ENCODE assay signal across 8 mouse cellular contexts in genomic region chr4:136462839-136463178, GRCm38 (mm10). TPM values are rescaled to one million over a fixed set of nuclear protein-coding genes. Genes with fewer than 3 reads are reported as not detected.
DNase-seq lines count a peak whose midpoint lies in the region; ATAC-seq and TF ChIP-seq lines count a peak whose summit lies in the region.

No protein-coding gene starts in this region.

- H3K4me3 ChIP-seq in hindbrain, embryonic 15.5 days, result peak overlapping the region; percentile 73
- H3K4me3 ChIP-seq in stomach, postnatal 0 days (ENCODE audit: low read depth, low read length), result peak overlapping the region; percentile 69

- peak; percentile 72 for ATAC-seq in hindbrain, embryonic 15.5 days (ENCODE audit: low FRiP score, low read depth)
- ATAC-seq in stomach, postnatal 0 days (ENCODE audit: low FRiP score, low TSS enrichment), result peak; percentile 64; the same call in 1 of the 2 replicates

- H3K36me3 ChIP-seq in hindbrain, embryonic 15.5 days, result no peaks in the 10 kb centered on the region
- no peaks in the 10 kb centered on the region for H3K36me3 ChIP-seq in stomach, postnatal 0 days (ENCODE audit: control insufficient read depth, insufficient read depth, low read length)

- no peak for TF ChIP-seq CTCF in stomach, postnatal 0 days (IDR thresholded peaks at IDR 0.05; ENCODE audit: low read depth)

- no peak for TF ChIP-seq EP300 in stomach, postnatal 0 days (optimal IDR thresholded peaks at IDR 0.05)

- peak overlapping the region; percentile 79 for H3K9ac ChIP-seq in hindbrain, embryonic 15.5 days
- H3K9ac ChIP-seq in stomach, postnatal 0 days (ENCODE audit: low read length), result peak overlapping the region; percentile 74

- peaks cover 37% of the 10 kb centered on the region for H3K27me3 ChIP-seq in hindbrain, embryonic 15.5 days
- H3K27me3 ChIP-seq in stomach, postnatal 0 days (ENCODE audit: control insufficient read depth, insufficient read depth, low read length), result no peaks in the 10 kb centered on the region; the same call in 1 of the 2 replicates

- WGBS in hindbrain, embryonic 15.5 days, result under 1% methylated on average over 8 of the region's 8 CpGs
- WGBS in stomach, postnatal 0 days, result 1% methylated on average over 8 of the region's 8 CpGs

- H3K9me3 ChIP-seq in hindbrain, embryonic 15.5 days, result no peaks in the 10 kb centered on the region
- no peaks in the 10 kb centered on the region for H3K9me3 ChIP-seq in stomach, postnatal 0 days (ENCODE audit: control insufficient read depth, low read length)

- peaks cover 19% of the 10 kb centered on the region for H3K4me1 ChIP-seq in hindbrain, embryonic 15.5 days (replicated peaks)
- H3K4me1 ChIP-seq in stomach, postnatal 0 days (replicated peaks; ENCODE audit: control insufficient read depth, insufficient read depth), result 0 out of 2 replicates have a peak, but pooled peaks cover 3% of the 10 kb centered on the region

- H3K27ac ChIP-seq in hindbrain, embryonic 15.5 days (replicated peaks), result peak overlapping the region; percentile 68
- peak overlapping the region; percentile 90 for H3K27ac ChIP-seq in stomach, postnatal 0 days (replicated peaks)

- H3K4me2 ChIP-seq in hindbrain, embryonic 15.5 days, result peak overlapping the region; percentile 95
- peak overlapping the region; percentile 97 for H3K4me2 ChIP-seq in stomach, postnatal 0 days (replicated peaks; ENCODE audit: low read depth)

- DNase-seq in layer of hippocampus, postnatal 14 days (ENCODE audit: low spot score in 2 of 2), result peak; percentile 29 to 52
- DNase-seq in layer of hippocampus, postnatal 36 days, result no peak
- DNase-seq in adipocyte (ENCODE audit: low spot score), result peak; percentile 47
- DNase-seq in fibroblast of lung, adult 2 months (ENCODE audit: low read depth), result peak; percentile 37
- DNase-seq in lung, postnatal 14 days, result peak; percentile 37
- no peak for DNase-seq in stomach, postnatal 0 days (ENCODE audit: low spot score)
- no peak for DNase-seq in urinary bladder, postnatal 36 days (ENCODE audit: low spot score in 2 of 2)

RNA-seq across cellular contexts. Expression of gene 6030445D17Rik, which starts 0.8 kb away (rescaled TPM):
- total RNA-seq in layer of hippocampus, postnatal 14 days (2021), result under 1 TPM; 0.55 to 0.88 TPM
- under 1 TPM; 0.51 to 0.65 TPM for total RNA-seq in layer of hippocampus, postnatal 36 days (2021)
- polyA plus RNA-seq in hindbrain, embryonic 15.5 days (2015; fragmentation: Nextera tagmentation; extraction: Ambion mirVana), result 0.33 and 0.51 TPM in 2 replicates
- 0.33 and 0.40 TPM in 2 replicates for polyA plus RNA-seq in stomach, postnatal 0 days (2015; fragmentation: Nextera tagmentation; extraction: Ambion mirVana)

RNA-seq across cellular contexts. Expression of gene Luzp1, which starts 6.8 kb away (rescaled TPM):
- total RNA-seq in layer of hippocampus, postnatal 14 days (2021), result 10 to 100 TPM; 66.5 to 68.6 TPM
- total RNA-seq in layer of hippocampus, postnatal 36 days (2021), result 100 to 1,000 TPM in 1 of 2 experiments, 10 to 100 TPM in 1; 95.2 to 111 TPM
- 58.1 and 61.2 TPM in 2 replicates for polyA plus RNA-seq in hindbrain, embryonic 15.5 days (2015; fragmentation: Nextera tagmentation; extraction: Ambion mirVana)
- polyA plus RNA-seq in stomach, postnatal 0 days (2015; fragmentation: Nextera tagmentation; extraction: Ambion mirVana), result 54.6 and 67.8 TPM in 2 replicates

RNA-seq across cellular contexts. Expression of gene Htr1d, which starts 39.5 kb away (rescaled TPM):
- total RNA-seq in layer of hippocampus, postnatal 14 days (2021), result 1 to 10 TPM; 1.1 to 1.2 TPM
- total RNA-seq in layer of hippocampus, postnatal 36 days (2021), result under 1 TPM; 0.12 to 0.28 TPM
- polyA plus RNA-seq in hindbrain, embryonic 15.5 days (2015; fragmentation: Nextera tagmentation; extraction: Ambion mirVana), result 1.9 and 3.3 TPM in 2 replicates
- 0.06 and 0.34 TPM in 2 replicates for polyA plus RNA-seq in stomach, postnatal 0 days (2015; fragmentation: Nextera tagmentation; extraction: Ambion mirVana)

Comparison
In these comparisons a context has a peak if more than half of its experiments do, and no peak if none do; other contexts are left out.
1. DNase-seq: peak in layer of hippocampus, postnatal 14 days (2 of 2), adipocyte (single experiment), fibroblast of lung, adult 2 months (single experiment) and lung, postnatal 14 days (single experiment); none in layer of hippocampus, postnatal 36 days (0 of 2), stomach, postnatal 0 days (single experiment) and urinary bladder, postnatal 36 days (0 of 2).